Mouse (Mus musculus) stomach, embryonic 16.5 days (tissue): ENCODE data around the gene Olfr922. TPM values are rescaled to one million over a fixed set of nuclear protein-coding genes. Genes with fewer than 3 reads are reported as not detected.

Experiments used
- ATAC-seq: fragments of 200-750 bp; cut with Nextera tagmentation; 2 replicates; pipeline ENCODE4 v1.8.0; 2017; ENCODE audit warnings: moderate number of reproducible peaks, moderate TSS enrichment; ENCODE audit not compliant: insufficient read depth, low FRiP score
- H3K27ac ChIP-seq: fragments of 300-500 bp; sonication (generic); 2 replicates; pipeline ENCODE4 v1.5.1; 2014; ENCODE audit warnings: low read length
- H3K27me3 ChIP-seq: fragments of 300-500 bp; sonication (generic); 2 replicates; pipeline ENCODE4 v1.6.1; 2014; ENCODE audit warnings: low read length, control low read depth, mixed read lengths; ENCODE audit not compliant: control insufficient read depth, insufficient read depth
- H3K36me3 ChIP-seq: fragments of 300-500 bp; sonication (generic); 2 replicates; pipeline ENCODE4 v1.6.1; 2014; ENCODE audit warnings: low read length; ENCODE audit not compliant: control insufficient read depth, insufficient read depth
- H3K4me1 ChIP-seq: fragments of 300-500 bp; sonication (generic); 2 replicates; pipeline ENCODE4 v1.6.1; 2014; ENCODE audit warnings: low read length, control low read depth, mixed read lengths; ENCODE audit not compliant: control insufficient read depth, insufficient read depth
- H3K4me2 ChIP-seq: fragments of 300-500 bp; sonication (generic); 2 replicates; pipeline ENCODE4 v1.6.1; 2014; ENCODE audit warnings: low read depth, low read length, mixed read lengths
- H3K4me3 ChIP-seq: fragments of 300-500 bp; sonication (generic); replicated peaks from 2 replicates; pipeline ENCODE4 v1.5.1; 2014; ENCODE audit warnings: mild to moderate bottlenecking, low read length
- H3K9ac ChIP-seq: fragments of 300-500 bp; sonication (generic); 2 replicates; pipeline ENCODE4 v1.6.1; 2014; ENCODE audit warnings: low read length
- H3K9me3 ChIP-seq: fragments of 300-500 bp; sonication (generic); replicated peaks from 2 replicates; pipeline ENCODE4 v1.6.1; 2016; ENCODE audit warnings: low read length, control low read depth; ENCODE audit not compliant: control insufficient read depth
- WGBS: fragments of 180-500 bp; shearing (Covaris S2); extraction: QIAGEN DNeasy Blood & Tissue Kit; methylation state at CpG from one replicate; pipeline ENCODE4 v1.1.7; 2014; 5-methylcytosine and 5-hydroxymethylcytosine counted together
- polyA plus RNA-seq: library from polyadenylated mRNA; unstranded; fragments of >200 nt; fragmentation: Nextera tagmentation; extraction: Ambion mirVana; gene quantifications from 2 replicates; pipeline ENCODE4 v1.2.1, GENCODE M21; 2015

The Olfr922 gene
- polyA plus RNA-seq, result not detected in 2 replicates

- no peaks in the 10 kb centered on the region for H3K27me3 ChIP-seq
- no peak for ATAC-seq
- H3K4me1 ChIP-seq, result no peaks in the 10 kb centered on the region
- no peaks in the 10 kb centered on the region for H3K9me3 ChIP-seq
- H3K4me3 ChIP-seq, result no peak within 1 kb of the TSS
- no peak within 1 kb of the TSS for H3K27ac ChIP-seq
- H3K36me3 ChIP-seq, result no peaks in the 10 kb centered on the region
- H3K4me2 ChIP-seq, result no peak within 1 kb of the TSS
- no peak within 1 kb of the TSS for H3K9ac ChIP-seq
- 62% methylated on average over 2 of the region's 2 CpGs for WGBS
These were observed at the start of gene Olfr922 for GRCm38 (mm10) chr9:38814314-38814713. TSS of gene Olfr922 (plus strand) at chr9:38814614.

GRCm38 (mm10) chr9:38772768-38773167, 41.6 kb upstream of the Olfr922 start, which contains the start of gene Olfr921:
TSS of gene Olfr921 (plus strand) at chr9:38773068.
- Histone ChIP-seq H3K9me3 (no peaks in the 10 kb centered on the region), H3K36me3 (no peaks in the 10 kb centered on the region), H3K4me2 (no peak within 1 kb of the TSS), H3K4me3 (no peak within 1 kb of the TSS), H3K4me1 (no peaks in the 10 kb centered on the region), H3K27me3 (no peaks in the 10 kb centered on the region), H3K9ac (no peak within 1 kb of the TSS), H3K27ac (no peak within 1 kb of the TSS)
- no peak for ATAC-seq

- ATAC-seq, result no peak
- H3K4me3 ChIP-seq, result no peak overlapping the region
- WGBS, result 80% methylated on average over 2 of the region's 2 CpGs
These were observed 21.7 kb upstream of the Olfr922 start for GRCm38 (mm10) chr9:38792689-38793088.

GRCm38 (mm10) chr9:38805696-38806095, 8.7 kb upstream of the Olfr922 start:
- H3K27ac ChIP-seq, result no peak overlapping the region
- H3K4me2 ChIP-seq, result no peak overlapping the region
- no peak for ATAC-seq

More at GRCm38 (mm10) chr9:38792689-38793088, 21.7 kb upstream of the Olfr922 start:
- no peak overlapping the region for H3K9ac ChIP-seq
- H3K36me3 ChIP-seq, result no peaks in the 10 kb centered on the region
- no peaks in the 10 kb centered on the region for H3K9me3 ChIP-seq
- H3K4me2 ChIP-seq, result no peak overlapping the region
- no peaks in the 10 kb centered on the region for H3K4me1 ChIP-seq
- H3K27ac ChIP-seq, result no peak overlapping the region
- H3K27me3 ChIP-seq, result no peaks in the 10 kb centered on the region

GRCm38 (mm10) chr9:38815458-38815986, 1.1 kb downstream of the Olfr922 start:
- Histone ChIP-seq H3K27me3 (no peaks in the 10 kb centered on the region), H3K27ac (no peak overlapping the region), H3K36me3 (no peaks in the 10 kb centered on the region), H3K9me3 (no peaks in the 10 kb centered on the region), H3K4me1 (no peaks in the 10 kb centered on the region), H3K4me3 (no peak overlapping the region), H3K4me2 (no peak overlapping the region), H3K9ac (no peak overlapping the region)
- 78% methylated on average over 1 of the region's 1 CpGs for WGBS
- no peak for ATAC-seq

More at GRCm38 (mm10) chr9:38805696-38806095, 8.7 kb upstream of the Olfr922 start:
- Histone ChIP-seq H3K36me3 (no peaks in the 10 kb centered on the region), H3K4me1 (no peaks in the 10 kb centered on the region), H3K4me3 (no peak overlapping the region), H3K9me3 (no peaks in the 10 kb centered on the region), H3K9ac (no peak overlapping the region), H3K27me3 (no peaks in the 10 kb centered on the region)

GRCm38 (mm10) chr9:38826245-38826644, 11.8 kb downstream of the Olfr922 start, which contains the start of gene Olfr923:
TSS of gene Olfr923 (plus strand) at chr9:38826545.
- H3K4me2 ChIP-seq, result no peak within 1 kb of the TSS
- ATAC-seq, result no peak
- H3K36me3 ChIP-seq, result no peaks in the 10 kb centered on the region
- no peaks in the 10 kb centered on the region for H3K9me3 ChIP-seq
- no peaks in the 10 kb centered on the region for H3K4me1 ChIP-seq
- H3K27me3 ChIP-seq, result no peaks in the 10 kb centered on the region
- no peak within 1 kb of the TSS for H3K27ac ChIP-seq
- 91% methylated on average over 1 of the region's 1 CpGs for WGBS
- no peak within 1 kb of the TSS for H3K4me3 ChIP-seq
- no peak within 1 kb of the TSS for H3K9ac ChIP-seq

DNA sequence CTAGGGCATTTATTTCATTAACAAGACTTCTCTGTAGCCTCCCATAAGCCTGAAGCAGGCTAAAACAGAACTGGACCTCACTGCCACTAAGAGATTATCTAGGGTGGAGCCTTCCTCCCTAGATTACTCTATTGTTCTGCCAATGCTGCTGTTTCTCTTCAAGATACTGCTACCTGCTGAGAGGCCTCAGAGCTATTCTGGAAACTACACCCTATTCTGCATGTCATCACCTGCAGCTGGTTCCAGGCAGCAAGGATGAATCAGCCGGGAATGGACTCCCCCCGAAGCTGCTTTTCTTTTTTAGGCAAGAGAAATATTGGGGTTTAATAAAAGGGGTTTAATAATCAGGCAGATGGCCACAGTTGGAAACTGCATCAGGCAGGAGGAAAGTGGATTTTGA, 18.6 kb downstream of the Olfr922 start:
- ATAC-seq, result no peak

DNA sequence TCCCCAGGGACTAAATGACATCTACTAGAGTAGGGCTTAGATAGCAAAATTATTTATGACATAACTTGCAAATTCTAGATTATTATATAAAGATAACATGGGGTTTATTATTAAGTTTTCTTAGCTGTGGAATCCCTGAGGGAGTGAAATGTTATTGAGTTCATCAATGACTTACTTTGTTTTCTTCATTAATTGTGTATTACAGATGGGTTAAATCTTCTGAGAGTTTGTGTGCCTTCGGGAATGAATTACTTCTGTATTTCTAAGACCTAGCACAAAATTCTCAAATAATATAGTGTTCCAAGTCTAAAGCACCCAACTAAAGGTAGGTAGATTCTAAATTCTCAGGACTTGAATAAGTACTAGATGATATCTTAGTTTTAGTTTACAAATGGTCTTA, 29.7 kb downstream of the Olfr922 start, which contains the start of gene Olfr924:
Olfr924 (plus strand) TSS at position 301 of the 400 bp plus-strand sequence.
- no peaks in the 10 kb centered on the region for H3K4me1 ChIP-seq
- no peaks in the 10 kb centered on the region for H3K27me3 ChIP-seq
- H3K4me3 ChIP-seq, result no peak within 1 kb of the TSS
- no peak within 1 kb of the TSS for H3K9ac ChIP-seq
- WGBS, result 77% methylated on average over 1 of the region's 1 CpGs
- H3K36me3 ChIP-seq, result no peaks in the 10 kb centered on the region
- H3K4me2 ChIP-seq, result no peak within 1 kb of the TSS
- H3K27ac ChIP-seq, result no peak within 1 kb of the TSS
- no peaks in the 10 kb centered on the region for H3K9me3 ChIP-seq
- ATAC-seq, result no peak

More for the DNA sequence above, 18.6 kb downstream of the Olfr922 start:
- H3K9me3 ChIP-seq, result no peaks in the 10 kb centered on the region
- H3K4me2 ChIP-seq, result no peak overlapping the region
- H3K27ac ChIP-seq, result no peak overlapping the region
- H3K4me3 ChIP-seq, result no peak overlapping the region
- WGBS, result 89% methylated on average over 2 of the region's 2 CpGs
- no peaks in the 10 kb centered on the region for H3K4me1 ChIP-seq
- no peak overlapping the region for H3K9ac ChIP-seq
- no peaks in the 10 kb centered on the region for H3K36me3 ChIP-seq
- H3K27me3 ChIP-seq, result no peaks in the 10 kb centered on the region

DNA sequence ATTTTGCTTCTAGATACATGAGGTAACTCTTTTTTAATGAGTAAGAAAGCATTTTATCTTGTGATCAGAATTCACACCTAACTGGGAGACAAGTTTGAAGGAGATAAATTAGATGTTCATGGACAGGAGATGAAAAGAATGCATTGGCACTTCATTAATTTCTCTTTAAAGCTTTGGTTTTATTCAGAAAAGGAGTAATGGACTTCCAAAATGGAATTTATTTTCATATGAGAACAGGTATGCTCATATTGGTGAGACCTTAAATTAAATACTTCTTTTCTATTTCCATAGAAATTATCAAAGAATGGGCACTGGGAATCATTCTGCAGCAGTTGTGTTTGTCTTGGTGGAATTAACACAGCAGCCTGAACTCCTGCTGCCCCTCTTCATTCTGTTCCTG, 40.3 kb downstream of the Olfr922 start, which contains the start of gene Olfr26:
Olfr26 (plus strand) TSS at position 301 of the 400 bp plus-strand sequence.
- Histone ChIP-seq H3K9ac (no peak within 1 kb of the TSS), H3K4me2 (no peak within 1 kb of the TSS), H3K4me1 (no peaks in the 10 kb centered on the region), H3K27ac (no peak within 1 kb of the TSS), H3K4me3 (no peak within 1 kb of the TSS), H3K27me3 (no peaks in the 10 kb centered on the region), H3K9me3 (no peaks in the 10 kb centered on the region), H3K36me3 (no peaks in the 10 kb centered on the region)
- ATAC-seq, result no peak
